Mouse (Mus musculus): ENCODE measurements around the gene Meis1. TPM values are rescaled to one million over a fixed set of nuclear protein-coding genes. Genes with fewer than 3 reads are reported as not detected.

The Meis1 gene
- total RNA-seq, 1 experiment = 6.2 TPM

- H3K27ac ChIP-seq (ENCODE audit: insufficient read depth, low read depth, low read length, poor library complexity, severe bottlenecking) = no peak overlapping the region
- no peaks in the 10 kb centered on the region for H3K4me1 ChIP-seq (ENCODE audit: control insufficient read depth in 2 of 2, insufficient read depth in 2 of 2, low read length in 2 of 2, poor library complexity in 1 of 2)
- no peaks in the 10 kb centered on the region for H3K36me3 ChIP-seq (ENCODE audit: control insufficient read depth, insufficient read depth, low read length, poor library complexity, severe bottlenecking)
- in situ Hi-C loops (cut with MboI; ENCODE audit: low sequenced_read_pairs in 2 of 2, unreplicated experiment in 2 of 2) = no loop called here
- no peak overlapping the region for H3K9ac ChIP-seq (ENCODE audit: insufficient read depth, low read depth, low read length, poor library complexity, severe bottlenecking)
- H3K9me3 ChIP-seq (ENCODE audit: control insufficient read depth, insufficient read depth, low read depth, low read length) = no peaks in the 10 kb centered on the region
- TF ChIP-seq ZNF384 (IDR thresholded peaks at IDR 0.05; ENCODE audit: low read depth, low read length) (no peak), HCFC1 (IDR thresholded peaks at IDR 0.05; ENCODE audit: borderline replicate concordance, insufficient read depth, low read length) (no peak), MAFK (IDR thresholded peaks at IDR 0.05; ENCODE audit: insufficient read depth, low read depth, low read length) (no peak), ZC3H11A (IDR thresholded peaks at IDR 0.05; ENCODE audit: borderline replicate concordance, low read depth, low read length) (no peak), CHD2 (IDR thresholded peaks at IDR 0.05; ENCODE audit: low read depth, low read length) (no peak)
- no peak for DNase-seq (ENCODE audit: low read depth, low spot score)
- no peak overlapping the region for H3K4me3 ChIP-seq (ENCODE audit: insufficient read depth in 1 of 2, low read depth in 1 of 2, low read length in 2 of 2, poor library complexity in 1 of 2, severe bottlenecking in 1 of 2)
Observed at GRCm38 (mm10) chr11:19005913-19006693, 12.7 kb downstream of the Meis1 start.

- TF ChIP-seq CHD2 (IDR thresholded peaks at IDR 0.05; ENCODE audit: low read depth, low read length) (no peak), ZC3H11A (IDR thresholded peaks at IDR 0.05; ENCODE audit: borderline replicate concordance, low read depth, low read length) (no peak), HCFC1 (IDR thresholded peaks at IDR 0.05; ENCODE audit: borderline replicate concordance, insufficient read depth, low read length) (no peak), MAFK (IDR thresholded peaks at IDR 0.05; ENCODE audit: insufficient read depth, low read depth, low read length) (no peak), ZNF384 (IDR thresholded peaks at IDR 0.05; ENCODE audit: low read depth, low read length) (no peak)
- no peak overlapping the region for H3K9ac ChIP-seq (ENCODE audit: insufficient read depth, low read depth, low read length, poor library complexity, severe bottlenecking)
- H3K27ac ChIP-seq (ENCODE audit: insufficient read depth, low read depth, low read length, poor library complexity, severe bottlenecking) = no peak overlapping the region
- in situ Hi-C loops (cut with MboI; ENCODE audit: low sequenced_read_pairs in 2 of 2, unreplicated experiment in 2 of 2) = no loop called here
- H3K4me1 ChIP-seq (ENCODE audit: control insufficient read depth in 2 of 2, insufficient read depth in 2 of 2, low read length in 2 of 2, poor library complexity in 1 of 2) = no peaks in the 10 kb centered on the region
- no peaks in the 10 kb centered on the region for H3K9me3 ChIP-seq (ENCODE audit: control insufficient read depth, insufficient read depth, low read depth, low read length)
- H3K36me3 ChIP-seq (ENCODE audit: control insufficient read depth, insufficient read depth, low read length, poor library complexity, severe bottlenecking) = no peaks in the 10 kb centered on the region
- no peak for DNase-seq (ENCODE audit: low read depth, low spot score)
- H3K4me3 ChIP-seq (ENCODE audit: insufficient read depth in 1 of 2, low read depth in 1 of 2, low read length in 2 of 2, poor library complexity in 1 of 2, severe bottlenecking in 1 of 2) = no peak overlapping the region
Observed at GRCm38 (mm10) chr11:19005007-19005912, 13.5 kb downstream of the Meis1 start.

GRCm38 (mm10) chr11:19003066-19003465 is 15.7 kb downstream of the Meis1 start:
- Histone ChIP-seq H3K9me3 (ENCODE audit: control insufficient read depth, insufficient read depth, low read depth, low read length) (no peaks in the 10 kb centered on the region), H3K36me3 (ENCODE audit: control insufficient read depth, insufficient read depth, low read length, poor library complexity, severe bottlenecking) (no peaks in the 10 kb centered on the region), H3K27ac (ENCODE audit: insufficient read depth, low read depth, low read length, poor library complexity, severe bottlenecking) (no peak overlapping the region), H3K4me3 (ENCODE audit: insufficient read depth in 1 of 2, low read depth in 1 of 2, low read length in 2 of 2, poor library complexity in 1 of 2, severe bottlenecking in 1 of 2) (no peak overlapping the region), H3K9ac (ENCODE audit: insufficient read depth, low read depth, low read length, poor library complexity, severe bottlenecking) (no peak overlapping the region), H3K4me1 (ENCODE audit: control insufficient read depth in 2 of 2, insufficient read depth in 2 of 2, low read length in 2 of 2, poor library complexity in 1 of 2) (no peaks in the 10 kb centered on the region)
- in situ Hi-C loops (cut with MboI; ENCODE audit: low sequenced_read_pairs in 2 of 2, unreplicated experiment in 2 of 2) = no loop called here
- no peak for TF ChIP-seq CHD2 (IDR thresholded peaks at IDR 0.05; ENCODE audit: low read depth, low read length)
- TF ChIP-seq ZC3H11A (IDR thresholded peaks at IDR 0.05; ENCODE audit: borderline replicate concordance, low read depth, low read length) = no peak
- TF ChIP-seq HCFC1 (IDR thresholded peaks at IDR 0.05; ENCODE audit: borderline replicate concordance, insufficient read depth, low read length) = no peak
- no peak for TF ChIP-seq MAFK (IDR thresholded peaks at IDR 0.05; ENCODE audit: insufficient read depth, low read depth, low read length)
- TF ChIP-seq ZNF384 (IDR thresholded peaks at IDR 0.05; ENCODE audit: low read depth, low read length) = no peak
- no peak for DNase-seq (ENCODE audit: low read depth, low spot score)

DNA sequence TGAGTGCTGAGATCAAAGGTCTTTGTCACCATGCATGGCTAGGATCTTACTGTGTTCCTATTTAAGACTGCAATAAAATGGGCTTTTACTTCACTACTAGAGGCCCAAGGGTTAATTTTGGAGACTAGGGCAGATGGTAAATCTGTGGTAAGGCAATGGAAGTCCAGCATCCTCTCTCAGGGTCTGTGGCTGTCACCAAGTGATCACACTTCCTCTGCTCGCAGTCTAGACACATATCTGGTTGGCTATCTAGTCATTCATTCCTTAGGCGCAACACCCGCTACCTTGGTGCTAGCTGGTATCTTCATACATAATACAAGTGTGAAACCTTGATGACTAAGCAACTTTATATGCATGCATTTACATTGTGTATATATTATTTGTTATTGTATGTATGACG is 22.0 kb downstream of the Meis1 start:
- in situ Hi-C loops (cut with MboI; ENCODE audit: low sequenced_read_pairs in 2 of 2, unreplicated experiment in 2 of 2) = no loop called here
- Histone ChIP-seq H3K27ac (ENCODE audit: insufficient read depth, low read depth, low read length, poor library complexity, severe bottlenecking) (no peak overlapping the region), H3K9ac (ENCODE audit: insufficient read depth, low read depth, low read length, poor library complexity, severe bottlenecking) (no peak overlapping the region), H3K36me3 (ENCODE audit: control insufficient read depth, insufficient read depth, low read length, poor library complexity, severe bottlenecking) (no peaks in the 10 kb centered on the region), H3K4me3 (ENCODE audit: insufficient read depth in 1 of 2, low read depth in 1 of 2, low read length in 2 of 2, poor library complexity in 1 of 2, severe bottlenecking in 1 of 2) (no peak overlapping the region), H3K4me1 (ENCODE audit: control insufficient read depth in 2 of 2, insufficient read depth in 2 of 2, low read length in 2 of 2, poor library complexity in 1 of 2) (no peaks in the 10 kb centered on the region), H3K9me3 (ENCODE audit: control insufficient read depth, insufficient read depth, low read depth, low read length) (no peaks in the 10 kb centered on the region)
- DNase-seq (ENCODE audit: low read depth, low spot score) = no peak
- TF ChIP-seq HCFC1 (IDR thresholded peaks at IDR 0.05; ENCODE audit: borderline replicate concordance, insufficient read depth, low read length) = no peak
- no peak for TF ChIP-seq CHD2 (IDR thresholded peaks at IDR 0.05; ENCODE audit: low read depth, low read length)
- no peak for TF ChIP-seq ZNF384 (IDR thresholded peaks at IDR 0.05; ENCODE audit: low read depth, low read length)
- no peak for TF ChIP-seq MAFK (IDR thresholded peaks at IDR 0.05; ENCODE audit: insufficient read depth, low read depth, low read length)
- TF ChIP-seq ZC3H11A (IDR thresholded peaks at IDR 0.05; ENCODE audit: borderline replicate concordance, low read depth, low read length) = no peak

Measured in ES-E14 (cell line).